Mouse (Mus musculus) hematopoietic multipotent progenitor cell, adult 10-12 weeks (in vitro differentiated cells): Measurements from ENCODE around the gene Rfx3. TPM values are rescaled to one million over a fixed set of nuclear protein-coding genes. Genes with fewer than 3 reads are reported as not detected.

ENCODE experiments used
- polyA plus RNA-seq: library from polyadenylated mRNA; stranded (reverse); fragments of >175 nt; gene quantifications from 2 replicates; pipeline ENCODE4 v1.2.3, GENCODE M21; 2012; ENCODE audit warnings: low replicate concordance

Gene Rfx3
- polyA plus RNA-seq = 0.12 and 1.8 TPM in 2 replicates

GRCm38 (mm10) chr19:28010471-28011395 is at the start of gene Rfx3:
Rfx3 (minus strand) TSS chr19:28011166.

